Mouse (Mus musculus) heart, adult 18-20 months (tissue): Measurements from ENCODE around the gene 2510009E07Rik. TPM values are rescaled to one million over a fixed set of nuclear protein-coding genes. Genes with fewer than 3 reads are reported as not detected.
"Not testable (repeated sequence)": the region's sequence is repeated elsewhere in the genome, so short reads cannot be mapped to it uniquely, and the experiment has no call there.

ENCODE experiments used
- DNase-seq, 2 experiments: peaks; one replicate each; pipeline ENCODE4 v3.0.0; 2021 to 2022; ENCODE audit warnings: mixed read lengths in 1 of 2
- total RNA-seq, 2 experiments: library from RNA; stranded (reverse); gene quantifications; 2 replicates each; pipeline ENCODE4 v1.2.3; 2021

The 2510009E07Rik gene
- total RNA-seq, 2 experiments from 2014 or later, result 20.5 to 21.7 TPM

DNA sequence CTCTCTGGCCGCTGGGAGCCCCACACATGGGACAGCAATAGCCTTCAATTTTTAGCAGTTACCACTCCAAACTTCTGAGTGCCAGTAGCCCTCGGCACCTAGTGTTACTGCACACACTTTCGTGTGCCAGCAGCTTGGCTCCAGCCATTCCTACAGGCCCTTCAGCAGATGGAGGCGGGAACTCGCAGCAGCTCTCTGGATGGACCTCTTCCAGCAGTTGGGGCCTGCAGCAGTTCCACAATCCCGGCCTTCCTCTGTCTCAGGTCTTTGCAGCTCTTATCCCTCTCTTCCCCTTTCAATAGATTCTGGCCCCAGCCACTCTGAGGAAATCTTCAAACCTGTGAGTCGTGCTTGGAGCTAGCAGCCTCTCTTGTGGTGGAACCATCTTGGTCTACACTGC, 17.7 kb downstream of the 2510009E07Rik start:
- no peak for DNase-seq

DNA sequence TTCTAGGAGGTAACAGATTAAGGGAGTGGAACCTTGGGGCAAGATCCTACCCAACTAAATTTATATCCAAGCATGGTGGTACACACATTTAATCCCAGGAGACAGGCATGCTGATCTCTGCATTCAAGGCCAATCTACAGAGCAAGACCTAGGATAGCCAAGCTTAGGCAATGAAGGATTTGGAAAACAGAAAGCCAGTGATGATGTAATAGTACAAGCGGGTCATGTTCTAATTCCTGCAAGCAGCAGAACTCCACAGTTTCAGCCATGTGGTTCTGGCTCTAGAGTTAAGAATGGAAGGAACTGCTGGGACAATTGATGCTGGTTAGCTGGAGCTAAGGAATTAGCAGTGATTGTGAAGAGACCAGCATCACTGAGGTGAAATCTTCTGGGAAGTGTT, 20.8 kb downstream of the 2510009E07Rik start:
- not testable (repeated sequence) for DNase-seq

DNA sequence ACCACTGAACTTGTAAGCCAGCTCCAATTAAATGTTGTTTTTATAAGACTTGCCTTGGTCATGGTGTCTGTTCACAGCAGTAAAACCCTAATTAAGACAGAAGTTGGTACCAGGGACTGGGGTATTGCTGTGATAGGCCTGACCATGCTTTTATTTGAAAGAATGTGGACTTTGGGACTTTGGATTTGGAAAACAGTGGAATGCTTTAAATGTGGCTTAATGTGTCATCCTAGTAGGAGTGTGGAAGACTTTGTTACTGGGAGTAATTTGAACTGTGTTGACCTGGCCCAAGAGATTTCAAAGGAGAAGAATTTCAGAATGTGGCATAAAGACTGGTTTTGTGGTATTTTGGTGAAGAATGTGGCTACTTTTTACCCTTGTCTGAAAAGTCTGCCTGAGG, 21.4 kb downstream of the 2510009E07Rik start:
- DNase-seq, result not testable (repeated sequence)

DNA sequence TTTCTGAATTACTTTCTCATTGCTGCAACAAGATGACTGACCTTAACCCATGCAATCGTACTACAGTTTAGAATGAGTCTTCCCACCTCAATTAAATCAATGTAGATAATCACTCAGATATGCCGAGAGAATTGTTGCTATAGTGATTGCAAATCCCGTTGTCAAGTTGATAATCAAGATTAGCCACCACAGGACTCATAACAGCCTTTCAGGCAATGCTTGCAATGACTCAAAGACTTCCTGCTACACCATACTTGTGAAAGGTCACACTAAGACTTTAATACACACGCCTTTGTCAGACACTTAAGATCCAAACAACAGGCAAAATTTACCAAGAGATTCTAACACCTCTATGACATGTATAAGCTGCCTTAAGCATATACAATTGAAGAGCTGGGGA, 22.6 kb downstream of the 2510009E07Rik start:
- DNase-seq, result no peak

DNA sequence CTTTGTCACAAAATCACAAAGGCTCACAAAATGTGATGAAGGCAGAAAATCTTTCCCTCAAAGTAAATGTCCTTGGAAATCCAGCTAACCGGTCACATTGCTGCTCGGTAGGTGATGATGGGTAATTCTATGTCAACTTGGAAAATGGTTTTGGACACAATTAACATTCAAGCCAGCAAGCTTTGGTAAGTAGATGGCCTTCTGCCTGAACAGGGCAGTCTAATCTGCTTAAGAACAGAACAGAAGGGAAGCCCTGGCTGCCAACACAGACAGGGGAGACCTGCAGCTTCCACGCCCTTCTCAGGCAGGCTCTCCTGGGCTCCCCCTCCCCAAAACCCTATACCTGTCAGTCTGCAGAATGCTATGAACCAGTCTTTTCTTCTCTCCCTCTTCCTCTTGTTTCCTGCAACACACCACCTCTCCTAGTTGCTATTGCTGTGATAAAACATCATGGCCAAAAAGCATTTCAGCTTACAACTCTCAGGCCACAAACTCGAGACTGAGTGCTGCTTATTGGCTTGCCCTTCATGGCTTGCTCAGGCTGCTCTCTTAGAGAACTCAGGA, 29.0 kb downstream of the 2510009E07Rik start:
- no peak for DNase-seq

DNA sequence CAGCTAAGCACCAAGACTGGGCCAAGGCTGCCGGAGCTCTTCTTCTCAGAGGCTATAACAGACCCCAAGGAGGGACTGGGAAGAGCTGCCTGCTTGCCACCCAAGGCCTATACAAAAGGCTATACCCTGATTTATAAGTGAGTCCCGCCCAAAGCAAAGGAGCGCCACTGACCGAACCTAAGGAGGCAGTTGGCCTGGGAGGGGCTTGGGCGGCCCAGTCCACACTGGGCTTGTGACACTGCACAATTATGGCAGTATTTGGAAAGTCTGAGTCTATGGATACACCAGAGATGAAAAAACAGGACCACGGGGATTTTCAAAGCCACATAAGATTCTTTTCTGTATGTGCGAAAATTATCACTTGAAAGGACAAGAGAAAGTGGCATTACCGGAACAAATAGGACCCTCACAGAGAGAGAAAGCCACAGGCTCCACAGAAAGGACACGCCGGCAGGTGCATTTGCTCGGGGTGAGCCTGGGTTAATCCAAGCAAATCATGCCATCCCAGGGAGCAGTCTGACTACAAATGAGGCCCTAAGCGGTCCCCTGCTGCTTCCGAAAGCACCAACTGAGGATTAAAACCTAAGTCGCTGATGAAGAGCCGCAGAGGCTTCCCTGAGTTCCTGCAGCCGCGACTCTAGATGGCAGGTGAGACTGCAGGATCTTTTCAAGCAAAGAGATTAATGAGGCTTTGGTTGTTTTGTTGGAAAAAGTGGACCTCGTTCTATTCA, 29.7 kb downstream of the 2510009E07Rik start:
- DNase-seq, result no peak

DNA sequence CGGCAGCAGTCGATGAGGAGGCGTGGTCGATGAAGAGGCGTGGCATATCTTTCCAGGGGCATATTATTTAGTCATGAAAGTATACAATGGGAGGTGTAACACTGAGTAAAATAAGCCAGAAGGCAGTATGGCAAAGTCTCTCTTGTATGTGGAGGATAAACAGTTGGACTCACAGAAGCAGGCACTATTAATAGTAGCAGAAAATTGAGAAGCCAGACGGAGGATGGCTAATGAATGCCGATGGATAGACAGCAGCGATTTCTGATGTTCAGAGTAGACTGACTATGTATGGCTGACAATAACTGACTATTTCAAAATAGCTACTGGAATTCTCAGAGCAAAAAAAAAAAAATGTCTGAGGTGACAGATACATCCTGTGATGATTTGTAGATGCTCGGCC, 38.5 kb downstream of the 2510009E07Rik start:
- no peak for DNase-seq

DNA sequence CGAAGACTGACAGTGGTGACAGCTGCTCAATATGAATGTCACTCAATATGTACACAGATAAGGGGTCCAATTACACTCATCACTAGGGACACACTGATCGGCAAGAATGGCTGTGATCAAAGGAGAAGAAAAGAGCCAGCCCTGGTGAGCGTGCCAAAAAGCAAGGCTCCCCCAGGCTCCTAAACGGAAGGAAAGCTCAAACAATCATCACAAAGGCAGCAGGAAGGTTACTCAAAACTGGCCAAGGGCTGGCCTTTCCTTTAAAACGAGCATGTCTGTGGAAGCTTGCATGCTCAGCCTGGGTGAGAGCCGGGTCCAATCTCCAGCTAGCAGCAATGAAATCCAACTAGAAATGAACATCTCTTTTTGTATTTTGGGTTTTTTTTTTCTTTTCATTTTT, 39.2 kb downstream of the 2510009E07Rik start:
- DNase-seq, result peak in 1 of 2 experiments; percentile 60

DNA sequence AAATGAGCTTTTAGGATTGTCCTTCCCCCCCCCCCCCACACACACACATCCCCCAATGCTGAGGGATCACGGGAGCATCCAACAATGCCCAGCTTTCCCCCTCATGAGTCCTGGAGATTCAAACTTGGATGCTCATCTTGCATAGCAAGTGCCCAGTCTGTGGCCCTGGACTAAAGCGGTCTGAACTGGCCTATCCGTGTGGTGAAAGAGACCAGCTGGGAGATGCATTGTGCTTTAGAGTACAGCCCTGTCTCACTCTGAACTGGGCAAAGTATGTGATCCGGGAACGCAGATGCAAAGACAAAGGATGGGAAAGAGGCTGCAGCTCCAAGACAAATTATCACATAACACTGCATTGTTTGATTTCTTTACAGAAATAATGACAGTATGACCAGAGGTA, 40.1 kb downstream of the 2510009E07Rik start:
- DNase-seq, result no peak

DNA sequence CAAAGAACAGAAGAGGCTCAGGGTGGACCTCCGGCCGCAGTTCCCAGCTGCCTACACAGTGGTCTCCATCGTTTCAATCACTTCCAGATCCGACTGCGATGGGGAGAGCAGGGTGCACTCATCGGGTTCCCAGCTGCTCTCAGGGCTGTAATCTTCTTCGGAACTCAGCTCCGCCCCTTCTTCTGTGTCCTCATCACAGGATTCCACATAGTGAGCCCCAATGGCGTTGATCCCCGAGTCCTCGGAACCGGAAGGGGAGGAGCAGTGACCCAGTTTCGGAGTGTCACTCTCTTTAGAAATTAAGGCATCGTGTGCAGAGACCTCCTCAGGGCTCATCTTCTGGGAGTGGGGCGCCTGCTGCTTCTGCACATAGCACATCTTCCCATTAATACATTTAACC, 41.3 kb downstream of the 2510009E07Rik start:
- DNase-seq, result no peak

DNA sequence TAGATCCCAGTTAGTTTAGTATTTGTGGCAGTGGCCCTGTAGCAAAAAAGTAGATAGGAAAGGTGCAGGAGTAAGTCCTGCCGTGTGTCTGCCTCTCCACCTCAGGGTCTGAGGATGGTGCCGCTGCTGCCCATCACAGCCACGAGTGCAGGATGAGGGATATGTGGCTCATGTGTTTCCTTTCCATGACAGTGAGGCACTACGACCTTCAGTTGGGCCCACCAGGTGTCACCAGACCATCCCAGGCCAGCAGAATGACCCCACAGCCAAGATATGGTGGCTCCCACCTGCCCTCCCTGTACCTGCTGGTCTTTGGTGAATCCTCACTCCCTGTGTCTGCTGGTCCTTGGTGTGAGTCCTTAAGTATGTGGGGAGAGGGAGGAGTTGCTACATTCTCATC, 43.3 kb downstream of the 2510009E07Rik start:
- DNase-seq, result no peak

DNA sequence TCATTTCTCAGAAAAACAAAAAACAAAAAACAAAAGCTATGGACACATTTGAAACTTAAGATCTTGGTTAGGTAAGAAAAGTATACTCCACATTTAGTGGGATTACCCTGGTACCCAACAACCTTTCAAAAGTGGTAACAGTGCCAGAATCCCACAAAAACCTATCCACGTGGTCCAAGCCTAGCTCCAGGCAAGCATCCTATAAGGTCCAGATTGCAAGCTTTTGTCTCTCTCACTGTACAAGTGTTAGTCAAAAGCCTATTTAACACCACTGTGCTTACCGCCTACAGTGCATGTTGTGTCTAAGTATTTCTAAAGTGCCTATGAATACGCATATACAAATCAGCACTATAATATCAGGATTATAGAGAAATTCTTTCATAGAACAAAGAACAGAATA, 44.2 kb downstream of the 2510009E07Rik start:
- DNase-seq, result no peak

DNA sequence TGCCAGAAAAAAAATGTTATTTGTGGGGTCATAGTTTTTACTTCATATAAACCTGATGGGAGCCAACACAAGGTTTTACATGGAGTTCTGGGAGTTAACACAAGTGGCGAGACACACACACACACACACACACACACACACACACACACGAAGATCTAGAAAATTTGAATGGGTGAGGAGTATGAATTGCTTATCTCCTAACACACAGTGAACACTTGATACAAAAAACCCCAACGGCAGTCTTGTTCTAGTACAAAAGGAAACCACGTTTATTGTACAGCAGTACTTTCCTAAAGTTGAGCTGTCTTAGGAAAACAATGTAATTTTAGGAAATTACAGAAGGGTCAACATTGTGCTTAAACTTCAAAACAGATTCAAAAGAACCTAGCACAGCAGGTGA, 45.7 kb downstream of the 2510009E07Rik start:
- DNase-seq, result no peak

DNA sequence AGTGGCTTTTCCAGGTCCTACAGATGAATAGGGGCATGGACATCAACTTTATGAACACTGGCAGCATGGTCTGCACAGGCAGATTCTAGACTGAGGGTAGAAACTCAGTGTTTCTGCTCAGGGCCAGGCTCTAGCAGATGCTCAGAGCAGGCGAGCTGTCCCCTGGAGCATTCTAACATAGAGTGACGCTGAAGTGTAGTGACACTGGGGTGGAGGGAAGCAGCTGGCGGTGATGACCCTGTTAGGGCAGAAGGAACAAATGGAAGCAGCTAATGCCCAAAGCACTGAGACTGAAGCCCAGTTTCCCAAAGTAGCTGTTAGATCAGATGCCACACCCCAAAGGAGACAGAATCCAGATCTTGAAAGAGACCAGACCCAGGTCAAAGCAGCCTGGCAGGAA, 48.0 kb downstream of the 2510009E07Rik start:
- no peak for DNase-seq

DNA sequence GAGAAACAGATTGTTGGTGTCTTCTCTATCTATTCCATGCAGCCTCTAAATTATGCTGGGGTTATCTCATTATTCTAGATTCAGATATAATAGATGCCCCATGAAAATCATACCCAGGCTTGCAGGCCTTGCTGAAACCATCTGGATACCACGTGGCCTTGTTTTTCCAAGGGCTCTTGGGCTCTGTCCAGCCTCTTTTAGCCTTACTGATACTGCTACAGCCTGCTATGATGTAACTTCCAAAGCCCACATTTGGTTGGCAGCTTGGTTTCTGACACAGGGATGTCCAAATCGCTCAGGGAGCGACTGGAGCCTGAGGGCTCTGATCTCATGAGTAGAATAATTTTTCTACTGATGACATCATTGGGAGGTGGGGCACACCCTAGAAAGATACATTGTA, 48.5 kb downstream of the 2510009E07Rik start:
- DNase-seq, result peak; percentile 59 to 64

DNA sequence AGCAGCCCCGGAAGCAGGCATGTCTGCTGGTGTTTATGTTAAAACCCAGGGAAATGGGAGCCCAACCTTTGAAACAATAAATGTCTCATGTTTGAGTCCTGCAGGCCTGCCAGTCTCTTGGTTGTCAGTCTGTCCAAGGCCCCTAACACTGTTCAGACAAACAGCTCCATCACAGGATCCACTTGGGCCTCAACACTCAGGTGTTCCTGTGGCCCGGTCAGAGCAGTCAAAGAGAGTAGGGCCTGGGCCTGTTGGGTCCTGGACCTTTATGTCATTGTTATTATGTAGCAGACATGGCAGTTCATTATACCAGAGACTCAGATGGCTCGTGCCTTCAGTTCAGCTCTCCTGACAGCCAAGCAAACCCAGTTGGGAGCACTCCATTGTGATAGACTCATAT, 49.9 kb downstream of the 2510009E07Rik start:
- DNase-seq, result no peak

DNA sequence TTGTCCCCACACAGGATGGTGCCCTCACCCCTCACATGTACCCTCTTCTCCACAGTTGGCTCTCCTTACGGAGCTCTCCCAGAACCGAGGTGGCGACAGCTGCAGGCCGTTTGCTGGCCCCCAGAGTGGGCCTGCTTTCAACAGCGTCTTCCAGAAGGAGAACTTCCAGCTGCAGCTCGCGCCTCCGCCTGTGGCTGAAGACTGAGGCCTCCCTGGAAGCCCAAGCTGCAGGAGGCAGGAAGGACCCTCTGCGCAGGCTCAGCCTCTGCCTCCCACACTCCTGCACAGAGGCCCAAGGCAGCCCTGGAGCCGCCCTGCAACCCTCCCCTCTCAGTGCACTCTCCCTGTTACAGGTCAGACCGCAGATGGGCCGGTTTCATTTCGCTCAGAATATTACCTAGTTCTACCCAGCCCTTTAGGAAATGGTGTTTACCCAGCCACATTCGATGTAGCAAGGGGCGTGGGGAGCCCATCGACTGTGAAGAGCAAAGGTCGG, 50.4 kb downstream of the 2510009E07Rik start:
- DNase-seq, result peak; percentile 75 to 83

DNA sequence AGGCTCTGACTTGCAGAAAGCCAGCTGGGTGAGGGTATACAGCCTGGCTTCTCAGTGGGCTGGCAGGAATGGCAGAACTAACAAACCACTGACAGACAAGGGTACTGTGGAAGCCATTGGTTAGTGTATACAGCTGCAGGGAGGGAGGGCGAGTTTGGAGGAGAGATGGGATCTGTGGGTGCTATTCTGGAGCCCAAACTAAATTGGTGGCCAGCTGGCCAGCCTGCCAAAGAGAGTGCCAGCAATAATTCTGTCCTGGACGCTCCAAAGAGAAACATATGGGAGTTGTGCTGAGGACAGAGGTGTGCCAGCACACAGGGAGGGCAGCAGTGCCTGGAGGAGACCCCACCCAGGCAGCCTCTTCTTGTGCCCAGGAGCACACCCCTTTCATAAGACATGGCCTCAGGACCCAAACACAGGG, 50.8 kb downstream of the 2510009E07Rik start:
- peak; percentile 28 to 52 for DNase-seq

DNA sequence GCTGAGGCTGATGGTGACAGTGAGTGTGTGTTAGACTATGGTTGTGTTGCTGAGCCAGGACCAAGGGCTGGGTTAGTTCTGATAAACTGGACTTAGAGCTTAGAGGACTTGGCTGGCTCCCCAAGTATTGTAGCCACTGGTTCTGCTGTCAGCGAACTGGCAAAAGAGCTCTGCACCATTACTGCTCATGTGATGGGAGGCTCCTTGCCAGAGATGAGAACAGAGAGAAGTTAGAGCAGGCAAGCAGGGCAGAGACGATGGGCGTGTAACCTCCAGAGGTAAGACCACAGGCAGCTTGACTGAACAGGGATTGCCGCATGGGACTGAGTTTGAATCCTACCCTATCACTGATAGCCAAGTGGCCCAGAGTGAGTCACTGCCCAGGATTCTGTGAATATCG, 51.6 kb downstream of the 2510009E07Rik start:
- peak; percentile 78 to 80 for DNase-seq

DNA sequence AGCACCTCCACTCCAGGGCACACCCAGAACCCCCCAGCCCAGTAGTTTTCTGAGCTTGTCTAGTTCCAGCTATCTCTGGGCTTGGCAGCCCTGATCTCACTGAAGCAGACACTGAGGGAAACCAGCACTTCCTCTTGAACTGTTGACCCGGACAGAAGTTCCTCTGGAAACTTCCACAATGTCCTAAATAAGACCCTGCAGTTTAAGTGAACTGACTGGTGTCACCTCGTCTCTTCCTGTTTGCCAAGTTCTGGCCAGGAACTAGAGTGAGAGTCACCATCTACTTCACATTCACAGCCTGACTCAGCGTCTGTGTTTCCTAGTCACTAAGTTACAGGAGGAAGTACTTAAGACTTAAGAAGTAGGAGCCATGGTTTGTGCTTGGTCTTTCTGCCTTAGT, 52.5 kb downstream of the 2510009E07Rik start:
- DNase-seq, result peak; percentile 45 to 83

DNA sequence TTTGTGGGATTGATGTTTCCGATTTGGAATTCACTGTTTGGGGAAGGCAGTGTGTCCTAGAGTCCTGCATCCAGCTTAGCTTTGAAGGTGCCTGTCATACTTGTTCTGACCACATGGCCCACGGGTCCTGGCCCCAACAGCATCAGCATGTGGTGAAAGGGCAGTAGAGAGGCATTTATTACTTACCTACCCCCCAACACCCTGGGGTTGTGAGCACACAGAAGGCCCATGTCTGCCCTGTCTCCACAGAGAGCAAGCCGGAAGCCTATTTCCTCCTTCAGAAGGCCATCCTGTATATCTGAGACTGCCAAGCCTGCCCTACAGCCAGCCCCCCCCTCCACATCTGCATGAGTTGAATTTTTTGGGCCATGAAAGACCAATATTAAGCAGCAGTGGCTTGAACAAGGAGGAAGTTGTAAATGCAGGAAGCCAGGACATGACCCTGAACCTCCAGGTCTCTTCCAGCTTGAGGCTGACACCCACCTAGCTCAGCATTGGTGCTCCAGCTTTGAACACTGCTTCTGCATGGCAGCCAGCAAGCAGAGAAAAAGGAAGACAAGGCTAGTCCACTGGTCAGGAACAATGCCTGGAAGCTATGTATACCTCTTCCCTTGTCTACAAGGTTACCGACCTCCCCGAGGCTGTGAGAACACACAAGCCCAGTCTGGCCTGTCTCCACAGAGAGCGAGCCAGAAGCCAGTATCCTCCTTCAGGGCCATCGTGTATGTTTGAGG, 53.5 kb downstream of the 2510009E07Rik start:
- no peak for DNase-seq

DNA sequence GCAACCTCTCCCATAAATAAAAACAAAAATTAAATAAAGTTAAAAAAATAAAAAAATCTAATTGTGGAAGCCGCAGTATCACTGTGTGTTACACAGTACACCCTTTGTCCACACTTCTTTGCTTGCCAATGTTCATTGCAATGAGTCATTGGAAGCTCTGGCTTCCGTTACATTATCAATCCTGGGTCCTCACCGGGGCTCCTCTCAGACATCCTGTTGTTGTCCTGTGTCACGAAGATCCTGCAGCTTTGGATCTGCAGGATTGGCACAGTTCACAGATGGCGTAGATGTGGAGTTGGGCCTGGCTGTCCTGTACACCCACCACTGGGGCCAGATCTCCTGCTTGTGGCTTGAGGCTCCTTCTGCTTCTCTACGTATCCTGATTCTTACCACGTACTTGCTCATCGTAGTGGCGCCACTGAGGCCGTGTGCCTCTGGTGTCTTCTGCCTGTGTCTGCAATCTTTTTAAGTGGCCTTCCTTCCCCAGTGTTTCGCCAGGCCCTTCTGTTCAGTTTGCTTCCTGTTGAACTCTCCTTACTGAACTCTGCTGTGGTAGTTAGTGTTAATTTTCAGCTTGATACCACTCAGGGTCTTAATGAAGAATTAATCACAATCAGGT, 57.2 kb downstream of the 2510009E07Rik start:
- peak in 1 of 2 experiments; percentile 33 for DNase-seq
